5 mouse cellular contexts compared by ENCODE assay signal in genomic region chr11:120818251-120818650, GRCm38 (mm10).
"Had no signal": no experiment of that assay in that cellular context is flagged by ENCODE, and none has a peak within 500 bp of the region (broad histone marks: within the 10 kb centered on the region; RNA-seq: fewer than 3 reads in every experiment).

No protein-coding gene starts in this region.

- DNase-seq: lung, embryonic 14.5 days; lung, postnatal 10 days; midbrain, embryonic 14.5 days; thymus, adult 18-20 months; thymus, postnatal 14 days had no signal
